Mouse (Mus musculus) heart, embryonic 15.5 days (tissue): ENCODE measurements around the gene Celf3. TPM values are rescaled to one million over a fixed set of nuclear protein-coding genes. Genes with fewer than 3 reads are reported as not detected.

Experiments
- ATAC-seq: fragments of 200-750 bp; cut with Nextera tagmentation; replicated peaks from 2 replicates; pipeline ENCODE4 v1.8.0; 2017; ENCODE audit warnings: low read depth, moderate TSS enrichment; ENCODE audit not compliant: insufficient number of reproducible peaks, insufficient read depth, low FRiP score
- H3K27ac ChIP-seq: fragments of 300-500 bp; sonication (generic); 2 replicates; pipeline ENCODE4 v1.5.1; 2015; ENCODE audit warnings: mild to moderate bottlenecking, inconsistent platforms
- H3K27me3 ChIP-seq: fragments of 300-500 bp; sonication (generic); 2 replicates; pipeline ENCODE4 v1.6.1; 2015; ENCODE audit warnings: inconsistent platforms
- H3K36me3 ChIP-seq: fragments of 300-500 bp; sonication (generic); 2 replicates; pipeline ENCODE4 v1.6.1; 2015; ENCODE audit warnings: mild to moderate bottlenecking, inconsistent platforms
- H3K4me1 ChIP-seq: fragments of 300-500 bp; sonication (generic); replicated peaks from 2 replicates; pipeline ENCODE4 v1.6.1; 2015; ENCODE audit warnings: inconsistent platforms
- H3K4me2 ChIP-seq: fragments of 300-500 bp; sonication (generic); 2 replicates; pipeline ENCODE4 v1.6.1; 2015; ENCODE audit warnings: inconsistent platforms, mild to moderate bottlenecking, moderate library complexity
- H3K4me3 ChIP-seq: fragments of 300-500 bp; sonication (generic); 2 replicates; pipeline ENCODE4 v1.5.1; 2015; ENCODE audit warnings: mild to moderate bottlenecking, inconsistent platforms
- H3K9ac ChIP-seq: fragments of 300-500 bp; sonication (generic); 2 replicates; pipeline ENCODE4 v1.6.1; 2015; ENCODE audit warnings: mild to moderate bottlenecking, inconsistent platforms
- H3K9me3 ChIP-seq: fragments of 300-500 bp; sonication (generic); replicated peaks from 2 replicates; pipeline ENCODE4 v1.6.1; 2016; ENCODE audit warnings: inconsistent platforms
- WGBS: fragments of 180-500 bp; shearing (Covaris S2); methylation state at CpG from one replicate; pipeline ENCODE4 v1.1.7; 2015; ENCODE audit warnings: mixed read lengths; 5-methylcytosine and 5-hydroxymethylcytosine counted together
- polyA plus RNA-seq: library from polyadenylated mRNA; unstranded; fragments of >200 nt; fragmentation: Nextera tagmentation; extraction: Ambion mirVana; gene quantifications from 2 replicates; pipeline ENCODE4 v1.2.1, GENCODE M21; 2015

Celf3 gene
- polyA plus RNA-seq, 1 experiment from 2014 or later: 1.0 TPM

DNA sequence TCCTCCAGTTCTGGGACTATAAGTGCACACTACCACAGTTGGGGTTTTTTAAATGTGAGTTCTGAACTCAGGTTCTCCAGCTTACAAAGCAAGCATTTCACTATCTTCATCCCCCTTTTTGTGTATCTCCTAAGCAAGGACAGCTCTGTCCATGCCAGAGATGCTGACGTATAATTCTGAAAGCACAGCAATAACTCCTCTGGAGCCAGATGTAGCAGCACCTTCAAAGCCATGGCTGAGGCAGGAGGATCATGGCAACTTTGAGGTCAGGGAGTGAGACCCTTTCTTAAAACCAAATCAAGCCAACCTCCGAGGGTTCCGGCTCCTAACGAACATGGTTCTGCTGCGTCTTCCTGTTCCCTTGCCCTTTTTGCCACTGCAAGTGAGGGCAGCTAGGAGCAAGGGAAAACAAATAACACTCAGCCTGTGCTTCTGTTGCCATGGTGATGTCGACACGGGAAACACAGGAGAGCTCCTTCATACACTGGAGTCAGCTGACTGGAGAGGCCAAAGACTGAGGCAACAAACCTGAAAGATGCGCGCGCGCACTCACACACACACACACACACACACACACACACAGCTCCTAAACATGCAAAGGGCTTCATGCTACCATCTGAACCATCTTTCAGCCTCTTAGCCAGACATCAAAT is 14.0 kb upstream of the Celf3 start:
- no peak overlapping the region for H3K4me3 ChIP-seq
- H3K9ac ChIP-seq: no peak overlapping the region
- ATAC-seq: no peak
- WGBS: 52% methylated on average over 11 of the region's 11 CpGs
- no peaks in the 10 kb centered on the region for H3K36me3 ChIP-seq
- H3K4me1 ChIP-seq: no peaks in the 10 kb centered on the region
- H3K4me2 ChIP-seq: no peak overlapping the region
- H3K27me3 ChIP-seq: no peaks in the 10 kb centered on the region
- no peaks in the 10 kb centered on the region for H3K9me3 ChIP-seq
- no peak overlapping the region for H3K27ac ChIP-seq

- 77% methylated on average over 13 of the region's 13 CpGs for WGBS
- no peak for ATAC-seq
- H3K36me3 ChIP-seq: no peaks in the 10 kb centered on the region
- no peak overlapping the region for H3K9ac ChIP-seq
- H3K9me3 ChIP-seq: no peaks in the 10 kb centered on the region
- no peaks in the 10 kb centered on the region for H3K4me1 ChIP-seq
- H3K4me2 ChIP-seq: no peak overlapping the region
- no peaks in the 10 kb centered on the region for H3K27me3 ChIP-seq
- H3K27ac ChIP-seq: no peak overlapping the region
- H3K4me3 ChIP-seq: no peak overlapping the region
Measured at GRCm38 (mm10) chr3:94465632-94466430, 12.3 kb upstream of the Celf3 start.

DNA sequence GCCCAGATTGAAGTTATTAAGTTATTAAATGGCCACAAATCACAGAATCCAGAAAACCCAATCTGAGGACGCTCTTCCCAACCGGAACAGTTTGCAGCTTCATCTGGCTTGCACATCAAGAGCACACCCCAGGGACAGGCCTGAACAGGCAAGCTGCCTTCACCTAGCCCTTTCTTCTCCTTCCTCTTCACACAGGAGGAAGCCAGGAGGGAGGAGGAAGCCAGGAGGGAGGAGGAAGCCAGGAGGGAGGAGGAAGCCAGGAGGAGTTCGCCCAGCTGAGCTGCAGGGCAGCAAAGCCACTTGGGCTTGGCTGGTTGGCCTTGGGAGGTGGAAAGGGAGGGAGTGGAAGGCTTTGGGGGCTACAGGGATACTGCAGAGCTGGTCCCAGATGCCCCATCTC is 9.2 kb upstream of the Celf3 start:
- 56% methylated on average over 3 of the region's 3 CpGs for WGBS
- Histone ChIP-seq H3K36me3 (no peaks in the 10 kb centered on the region), H3K27me3 (no peaks in the 10 kb centered on the region), H3K4me3 (no peak overlapping the region), H3K27ac (no peak overlapping the region), H3K4me2 (no peak overlapping the region), H3K9me3 (no peaks in the 10 kb centered on the region), H3K9ac (no peak overlapping the region), H3K4me1 (peaks cover 18% of the 10 kb centered on the region)
- ATAC-seq: no peak

- Histone ChIP-seq H3K4me3 (peak overlapping the region; percentile 37), H3K36me3 (no peaks in the 10 kb centered on the region), H3K27ac (peak overlapping the region; percentile 53), H3K4me1 (peaks cover 23% of the 10 kb centered on the region), H3K9ac (0 out of 2 replicates have a peak overlapping the region, but pooled peaks have one; percentile 7), H3K4me2 (peak overlapping the region; percentile 65), H3K9me3 (no peaks in the 10 kb centered on the region), H3K27me3 (no peaks in the 10 kb centered on the region)
- 12% methylated on average over 28 of the region's 28 CpGs for WGBS
- peak; percentile 72 for ATAC-seq
Measured at GRCm38 (mm10) chr3:94472447-94473114, 5.5 kb upstream of the Celf3 start.

DNA sequence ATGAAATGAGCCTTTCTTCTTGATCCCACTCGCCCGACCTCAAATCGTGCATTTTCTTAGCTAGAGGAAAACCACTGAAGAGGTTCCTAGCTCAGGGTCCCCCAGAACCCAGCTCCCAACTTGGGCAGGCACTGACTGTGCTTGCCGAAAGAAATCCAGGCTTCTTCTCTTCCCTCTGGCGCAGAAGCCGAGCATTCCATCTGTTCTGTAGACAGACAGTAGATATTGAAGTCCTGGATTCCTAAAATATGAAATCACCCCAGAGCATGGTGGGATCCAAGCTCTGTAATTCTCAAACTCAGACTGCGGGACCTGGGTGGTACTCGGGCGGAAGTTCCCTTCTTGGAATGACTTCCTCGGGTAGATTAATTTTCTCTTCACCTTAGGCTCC is 5.0 kb upstream of the Celf3 start:
- no peaks in the 10 kb centered on the region for H3K9me3 ChIP-seq
- peak overlapping the region; percentile 65 for H3K4me2 ChIP-seq
- WGBS: 37% methylated on average over 10 of the region's 10 CpGs
- H3K27me3 ChIP-seq: no peaks in the 10 kb centered on the region
- peak overlapping the region; percentile 53 for H3K27ac ChIP-seq
- H3K4me1 ChIP-seq: peaks cover 23% of the 10 kb centered on the region
- H3K4me3 ChIP-seq: no peak overlapping the region
- no peak for ATAC-seq
- no peaks in the 10 kb centered on the region for H3K36me3 ChIP-seq
- no peak overlapping the region for H3K9ac ChIP-seq

DNA sequence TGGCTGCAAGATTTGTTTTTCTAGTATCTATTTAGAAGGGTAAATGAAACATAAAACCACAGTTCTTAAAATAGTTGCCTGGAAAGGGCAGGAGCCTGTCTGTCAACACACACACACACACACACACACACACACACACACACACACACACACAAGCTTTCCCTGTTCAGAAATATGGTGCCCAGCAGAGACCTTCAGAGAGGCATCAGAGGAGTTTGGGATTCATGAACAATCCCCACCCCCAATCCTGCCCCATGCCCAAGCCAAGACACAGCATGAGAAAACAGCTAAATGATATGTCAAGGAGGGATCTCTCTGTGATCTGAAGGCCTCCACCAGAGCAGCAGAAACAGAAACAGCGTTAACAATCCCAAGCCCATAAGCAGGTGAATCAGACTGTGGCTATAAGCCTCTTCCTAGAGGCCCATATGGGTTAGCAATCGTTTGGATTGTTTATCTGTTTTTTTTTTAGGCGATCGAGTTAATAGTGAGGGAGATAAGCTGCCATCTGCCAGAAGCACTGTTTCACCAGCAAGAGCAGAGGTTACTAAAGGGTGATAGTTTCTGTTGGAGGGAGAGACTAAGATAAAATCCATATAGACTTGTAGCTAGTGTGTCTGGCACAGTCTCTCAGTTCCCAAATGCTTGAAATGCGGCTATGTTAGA is 4.4 kb upstream of the Celf3 start:
- Histone ChIP-seq H3K36me3 (no peaks in the 10 kb centered on the region), H3K4me2 (no peak overlapping the region), H3K4me3 (no peak overlapping the region), H3K9me3 (no peaks in the 10 kb centered on the region), H3K27ac (peak overlapping the region; percentile 53; the same call in 1 of the 2 replicates), H3K9ac (no peak overlapping the region), H3K27me3 (peaks cover 4% of the 10 kb centered on the region), H3K4me1 (peaks cover 25% of the 10 kb centered on the region)
- ATAC-seq: no peak
- 30% methylated on average over 5 of the region's 5 CpGs for WGBS

GRCm38 (mm10) chr3:94476301-94477035 is 1.6 kb upstream of the Celf3 start:
- Histone ChIP-seq H3K27me3 (peaks cover 30% of the 10 kb centered on the region), H3K4me1 (peaks cover 25% of the 10 kb centered on the region)
- ATAC-seq: no peak

GRCm38 (mm10) chr3:94477444-94477843 is 651 bp upstream of the Celf3 start:
- H3K4me1 ChIP-seq: peaks cover 23% of the 10 kb centered on the region
- no peak overlapping the region for H3K4me3 ChIP-seq
- peaks cover 35% of the 10 kb centered on the region for H3K27me3 ChIP-seq
- H3K27ac ChIP-seq: no peak overlapping the region
- 52% methylated on average over 4 of the region's 4 CpGs for WGBS
- H3K9ac ChIP-seq: no peak overlapping the region
- no peak overlapping the region for H3K4me2 ChIP-seq
- H3K36me3 ChIP-seq: no peaks in the 10 kb centered on the region
- no peaks in the 10 kb centered on the region for H3K9me3 ChIP-seq
- no peak for ATAC-seq

More at GRCm38 (mm10) chr3:94476301-94477035, 1.6 kb upstream of the Celf3 start:
- H3K4me2 ChIP-seq: no peak overlapping the region
- H3K27ac ChIP-seq: no peak overlapping the region
- no peak overlapping the region for H3K4me3 ChIP-seq
- H3K9ac ChIP-seq: no peak overlapping the region
- no peaks in the 10 kb centered on the region for H3K9me3 ChIP-seq
- 48% methylated on average over 8 of the region's 8 CpGs for WGBS
- no peaks in the 10 kb centered on the region for H3K36me3 ChIP-seq

DNA sequence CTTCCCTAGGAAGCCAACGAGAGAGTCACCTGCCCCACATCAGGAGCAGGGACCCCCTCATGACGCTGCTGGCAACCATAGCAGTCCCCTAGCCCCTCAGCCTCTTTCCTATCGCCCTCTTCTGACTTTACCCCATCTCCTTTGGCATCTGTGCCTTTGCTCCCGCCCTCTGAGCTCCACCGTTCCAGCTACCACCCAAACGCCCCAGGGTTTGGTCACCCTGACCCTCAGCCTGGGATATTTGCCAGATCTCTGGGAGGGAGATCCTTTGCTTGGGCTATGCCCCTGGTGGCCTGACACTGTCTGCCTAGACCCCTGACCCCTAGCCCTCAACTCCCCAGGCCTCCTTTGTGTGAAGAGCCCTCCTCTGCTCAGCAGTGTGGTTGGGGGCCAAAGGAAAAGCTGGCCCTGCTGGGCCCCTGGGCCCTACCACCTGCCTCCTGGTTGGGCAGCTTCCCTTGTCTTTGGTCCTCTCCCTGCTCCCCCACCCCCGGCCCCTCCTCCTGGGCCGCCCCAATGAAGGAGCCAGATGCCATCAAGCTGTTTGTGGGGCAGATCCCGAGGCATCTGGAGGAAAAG is 585 bp downstream of the Celf3 start:
- H3K27me3 ChIP-seq: peaks cover 35% of the 10 kb centered on the region
- no peak for ATAC-seq
- 18% methylated on average over 9 of the region's 9 CpGs for WGBS
- no peaks in the 10 kb centered on the region for H3K36me3 ChIP-seq
- no peaks in the 10 kb centered on the region for H3K9me3 ChIP-seq
- no peak overlapping the region for H3K27ac ChIP-seq
- no peak overlapping the region for H3K4me3 ChIP-seq
- H3K4me1 ChIP-seq: peaks cover 21% of the 10 kb centered on the region
- no peak overlapping the region for H3K9ac ChIP-seq
- H3K4me2 ChIP-seq: no peak overlapping the region

- Histone ChIP-seq H3K27me3 (peaks cover 35% of the 10 kb centered on the region), H3K4me3 (peak overlapping the region; percentile 20), H3K27ac (no peak overlapping the region), H3K9ac (no peak overlapping the region), H3K36me3 (no peaks in the 10 kb centered on the region), H3K4me1 (peaks cover 14% of the 10 kb centered on the region), H3K4me2 (peak overlapping the region; percentile 54), H3K9me3 (no peaks in the 10 kb centered on the region)
- 7% methylated on average over 11 of the region's 11 CpGs for WGBS
- no peak for ATAC-seq
Measured at GRCm38 (mm10) chr3:94479564-94479963, 1.5 kb downstream of the Celf3 start.
